8 mouse cellular contexts compared by ENCODE assay signal in genomic region chr11:83473235-83474016, GRCm38 (mm10). TPM values are rescaled to one million over a fixed set of nuclear protein-coding genes. Genes with fewer than 3 reads are reported as not detected.
DNase-seq lines count a peak whose midpoint lies in the region; ATAC-seq and TF ChIP-seq lines count a peak whose summit lies in the region.

No protein-coding gene starts in this region.

- peak overlapping the region; percentile 79 for H3K4me3 ChIP-seq in forebrain, postnatal 0 days (ENCODE audit: low read depth, low read length)
- H3K4me3 ChIP-seq in limb, embryonic 11.5 days (ENCODE audit: low read depth, low read length), result peak overlapping the region; percentile 88
- peak overlapping the region; percentile 95 for H3K4me3 ChIP-seq in neural tube, embryonic 13.5 days

- no peaks in the 10 kb centered on the region for H3K36me3 ChIP-seq in forebrain, postnatal 0 days (ENCODE audit: insufficient read depth)
- H3K36me3 ChIP-seq in limb, embryonic 11.5 days (ENCODE audit: control insufficient read depth, insufficient read depth, low read length), result peaks cover 6% of the 10 kb centered on the region
- peaks cover 11% of the 10 kb centered on the region for H3K36me3 ChIP-seq in neural tube, embryonic 13.5 days

- intact Hi-C loops in left cerebral cortex, postnatal 4 days (cut with DNase I), result no loop called here

- TF ChIP-seq CTCF in forebrain, postnatal 0 days (IDR thresholded peaks at IDR 0.05; ENCODE audit: low read depth), result no peak

- H3K27me3 ChIP-seq in forebrain, postnatal 0 days (ENCODE audit: insufficient read depth, low read length), result no peaks in the 10 kb centered on the region
- H3K27me3 ChIP-seq in limb, embryonic 11.5 days (ENCODE audit: control insufficient read depth, insufficient read depth, low read length), result no peaks in the 10 kb centered on the region
- H3K27me3 ChIP-seq in neural tube, embryonic 13.5 days, result 0 out of 2 replicates have a peak, but pooled peaks cover 8% of the 10 kb centered on the region

- peak overlapping the region; percentile 89 for H3K4me2 ChIP-seq in forebrain, postnatal 0 days (ENCODE audit: low read depth)
- peak overlapping the region; percentile 50 for H3K4me2 ChIP-seq in limb, embryonic 11.5 days (ENCODE audit: low read depth, severe bottlenecking)
- peak overlapping the region; percentile 88 for H3K4me2 ChIP-seq in neural tube, embryonic 13.5 days

- H3K9ac ChIP-seq in forebrain, postnatal 0 days, result peak overlapping the region; percentile 82
- peak overlapping the region; percentile 87 for H3K9ac ChIP-seq in limb, embryonic 11.5 days (ENCODE audit: low read length)
- peak overlapping the region; percentile 92 for H3K9ac ChIP-seq in neural tube, embryonic 13.5 days

- ATAC-seq in forebrain, postnatal 0 days, result peak; percentile 84
- ATAC-seq in limb, embryonic 11.5 days (ENCODE audit: insufficient number of reproducible peaks, low FRiP score, low TSS enrichment, low read depth), result peak; percentile 81
- peak; percentile 85 for ATAC-seq in neural tube, embryonic 13.5 days (ENCODE audit: low read depth)

- under 1% methylated on average over 45 of the region's 52 CpGs for WGBS in forebrain, postnatal 0 days
- under 1% methylated on average over 50 of the region's 52 CpGs for WGBS in limb, embryonic 11.5 days
- under 1% methylated on average over 49 of the region's 52 CpGs for whole genome bisulfite sequencing in neural tube, embryonic 13.5 days

- no peaks in the 10 kb centered on the region for H3K9me3 ChIP-seq in forebrain, postnatal 0 days (ENCODE audit: low read length)
- no peaks in the 10 kb centered on the region for H3K9me3 ChIP-seq in limb, embryonic 11.5 days (ENCODE audit: control insufficient read depth, low read length)
- H3K9me3 ChIP-seq in neural tube, embryonic 13.5 days, result no peaks in the 10 kb centered on the region

- DNase-seq in adrenal gland, postnatal 10 days, result peak; percentile 49
- DNase-seq in adrenal gland, adult 8-10 months, result no peak
- DNase-seq in spleen, adult 12 weeks (ENCODE audit: low spot score), result peak; percentile 27
- DNase-seq in spleen, postnatal 36 days (ENCODE audit: low spot score in 2 of 2), result no peak
- DNase-seq in forebrain, postnatal 0 days, result peak; percentile 29
- DNase-seq in limb, embryonic 11.5 days (ENCODE audit: low spot score), result no peak
- no peak for DNase-seq in left cerebral cortex, postnatal 4 days

- H3K4me1 ChIP-seq in forebrain, postnatal 0 days (ENCODE audit: insufficient read depth), result peaks cover 9% of the 10 kb centered on the region; the same call in 1 of the 2 replicates
- H3K4me1 ChIP-seq in limb, embryonic 11.5 days (ENCODE audit: control insufficient read depth, insufficient read depth, low read length), result 0 out of 2 replicates have a peak, but pooled peaks cover 4% of the 10 kb centered on the region
- peaks cover 27% of the 10 kb centered on the region for H3K4me1 ChIP-seq in neural tube, embryonic 13.5 days (replicated peaks)

- peak overlapping the region; percentile 99 for H3K27ac ChIP-seq in forebrain, postnatal 0 days (ENCODE audit: low read depth, low read length)
- H3K27ac ChIP-seq in limb, embryonic 11.5 days (replicated peaks; ENCODE audit: low read depth, low read length), result peak overlapping the region; percentile 94
- H3K27ac ChIP-seq in neural tube, embryonic 13.5 days (replicated peaks), result peak overlapping the region; percentile 99

RNA-seq across cellular contexts. Expression of gene Taf15, which starts 0.5 kb away (rescaled TPM):
- 10 to 100 TPM; 54.9 to 58.4 TPM for total RNA-seq in adrenal gland, postnatal 10 days (2021)
- 10 to 100 TPM; 58.3 to 80.5 (median 68.7) TPM for total RNA-seq in adrenal gland, adult 8-10 months (2022)
- 16.5 and 27.8 TPM in 2 replicates for total RNA-seq in forebrain, postnatal 0 days (2014; rRNA removed)
- polyA plus RNA-seq in forebrain, postnatal 0 days (2015; fragmentation: Nextera tagmentation; extraction: Ambion mirVana), result 4.2 and 10.5 TPM in 2 replicates
- 11.3 and 13.3 TPM in 2 replicates for polyA plus RNA-seq in limb, embryonic 11.5 days (2014; fragmentation: Nextera tagmentation; extraction: Ambion mirVana)
- 10.8 and 11.8 TPM in 2 replicates for polyA plus RNA-seq in neural tube, embryonic 13.5 days (2015; fragmentation: Nextera tagmentation; extraction: Ambion mirVana)
- total RNA-seq in left cerebral cortex, postnatal 4 days (2021), result 10 to 100 TPM; 88.1 to 90.1 TPM

RNA-seq across cellular contexts. Expression of gene Mmp28, which starts 10.6 kb away (rescaled TPM):
- 10 to 100 TPM in 1 of 2 experiments, 1 to 10 TPM in 1; 9.8 to 15.1 TPM for total RNA-seq in adrenal gland, postnatal 10 days (2021)
- 10 to 100 TPM; 15.5 to 19.1 (median 17.8) TPM for total RNA-seq in adrenal gland, adult 8-10 months (2022)
- 2.5 and 5.6 TPM in 2 replicates for total RNA-seq in forebrain, postnatal 0 days (2014; rRNA removed)
- 0.97 and 1.1 TPM in 2 replicates for polyA plus RNA-seq in forebrain, postnatal 0 days (2015; fragmentation: Nextera tagmentation; extraction: Ambion mirVana)
- 2.9 and 3.7 TPM in 2 replicates for polyA plus RNA-seq in limb, embryonic 11.5 days (2014; fragmentation: Nextera tagmentation; extraction: Ambion mirVana)
- polyA plus RNA-seq in neural tube, embryonic 13.5 days (2015; fragmentation: Nextera tagmentation; extraction: Ambion mirVana), result 3.5 and 4.6 TPM in 2 replicates
- 1 to 10 TPM; 4.3 to 5.1 TPM for total RNA-seq in left cerebral cortex, postnatal 4 days (2021)

RNA-seq across cellular contexts. Expression of gene 1700020L24Rik, which starts 35.9 kb away (rescaled TPM):
- 1 to 10 TPM in 1 of 2 experiments, under 1 TPM in 1; 0.30 to 1.4 TPM for total RNA-seq in adrenal gland, postnatal 10 days (2021)
- total RNA-seq in adrenal gland, adult 8-10 months (2022), result under 1 TPM in 1 of 4 experiments, not detected in 3; 0.89 TPM
- 0.24 and 0.77 TPM in 2 replicates for total RNA-seq in forebrain, postnatal 0 days (2014; rRNA removed)
- 0.40 and 0.63 TPM in 2 replicates for polyA plus RNA-seq in forebrain, postnatal 0 days (2015; fragmentation: Nextera tagmentation; extraction: Ambion mirVana)
- 0.55 TPM in 1 of 2 replicates, not detected in the other for polyA plus RNA-seq in limb, embryonic 11.5 days (2014; fragmentation: Nextera tagmentation; extraction: Ambion mirVana)
- polyA plus RNA-seq in neural tube, embryonic 13.5 days (2015; fragmentation: Nextera tagmentation; extraction: Ambion mirVana), result 0.36 TPM in 1 of 2 replicates, not detected in the other
- total RNA-seq in left cerebral cortex, postnatal 4 days (2021), result under 1 TPM in 1 of 2 experiments, not detected in 1; 0.50 TPM

RNA-seq across cellular contexts. Expression of gene Gas2l2, which starts 44.2 kb away (rescaled TPM):
- total RNA-seq in adrenal gland, postnatal 10 days (2021), result not detected
- under 1 TPM in 1 of 4 experiments, not detected in 3; 0.19 TPM for total RNA-seq in adrenal gland, adult 8-10 months (2022)
- 1.2 and 1.3 TPM in 2 replicates for total RNA-seq in forebrain, postnatal 0 days (2014; rRNA removed)
- polyA plus RNA-seq in forebrain, postnatal 0 days (2015; fragmentation: Nextera tagmentation; extraction: Ambion mirVana), result 0.50 and 0.98 TPM in 2 replicates
- not detected in 2 replicates for polyA plus RNA-seq in limb, embryonic 11.5 days (2014; fragmentation: Nextera tagmentation; extraction: Ambion mirVana)
- 0.07 and 0.29 TPM in 2 replicates for polyA plus RNA-seq in neural tube, embryonic 13.5 days (2015; fragmentation: Nextera tagmentation; extraction: Ambion mirVana)
- total RNA-seq in left cerebral cortex, postnatal 4 days (2021), result under 1 TPM; 0.48 to 0.74 TPM

RNA-seq across cellular contexts. Expression of gene Heatr9, which starts 48.5 kb away (rescaled TPM):
- total RNA-seq in adrenal gland, postnatal 10 days (2021), result not detected
- not detected for total RNA-seq in adrenal gland, adult 8-10 months (2022)
- not detected in 2 replicates for total RNA-seq in forebrain, postnatal 0 days (2014; rRNA removed)
- polyA plus RNA-seq in forebrain, postnatal 0 days (2015; fragmentation: Nextera tagmentation; extraction: Ambion mirVana), result not detected in 2 replicates
- not detected in 2 replicates for polyA plus RNA-seq in limb, embryonic 11.5 days (2014; fragmentation: Nextera tagmentation; extraction: Ambion mirVana)
- not detected in 2 replicates for polyA plus RNA-seq in neural tube, embryonic 13.5 days (2015; fragmentation: Nextera tagmentation; extraction: Ambion mirVana)
- not detected for total RNA-seq in left cerebral cortex, postnatal 4 days (2021)

Comparison
In these comparisons a context has a peak if more than half of its experiments do, and no peak if none do; other contexts are left out.
1. DNase-seq: peak in adrenal gland, postnatal 10 days (single experiment), spleen, adult 12 weeks (single experiment) and forebrain, postnatal 0 days (single experiment); none in adrenal gland, adult 8-10 months (single experiment), spleen, postnatal 36 days (0 of 2), limb, embryonic 11.5 days (single experiment) and left cerebral cortex, postnatal 4 days (single experiment).
2. Peak in every context shown above with its lines, with median percentiles within 50 percentile points of each other: ATAC-seq, H3K27ac ChIP-seq, H3K4me2 ChIP-seq, H3K4me3 ChIP-seq and H3K9ac ChIP-seq.